Mouse (Mus musculus) mammary gland, adult 2 months (tissue): ENCODE results near the gene 4933415F23Rik. TPM values are rescaled to one million over a fixed set of nuclear protein-coding genes. Genes with fewer than 3 reads are reported as not detected.

Experiments used
- polyA plus RNA-seq: library from polyadenylated mRNA; depleted of rRNA; stranded (reverse); fragments of >200 nt; gene quantifications from 2 replicates; pipeline ENCODE4 v1.2.3, GENCODE M21; 2012; ENCODE audit warnings: low replicate concordance; rRNA removed

Gene 4933415F23Rik
- 0.09 TPM in 1 of 2 replicates, not detected in the other for polyA plus RNA-seq

GRCm38 (mm10) chr1:23102021-23102420 is at the start of gene 4933415F23Rik:
Gene 4933415F23Rik, minus strand, starts transcription at chr1:23102253.

